In the genomic region with DNA sequence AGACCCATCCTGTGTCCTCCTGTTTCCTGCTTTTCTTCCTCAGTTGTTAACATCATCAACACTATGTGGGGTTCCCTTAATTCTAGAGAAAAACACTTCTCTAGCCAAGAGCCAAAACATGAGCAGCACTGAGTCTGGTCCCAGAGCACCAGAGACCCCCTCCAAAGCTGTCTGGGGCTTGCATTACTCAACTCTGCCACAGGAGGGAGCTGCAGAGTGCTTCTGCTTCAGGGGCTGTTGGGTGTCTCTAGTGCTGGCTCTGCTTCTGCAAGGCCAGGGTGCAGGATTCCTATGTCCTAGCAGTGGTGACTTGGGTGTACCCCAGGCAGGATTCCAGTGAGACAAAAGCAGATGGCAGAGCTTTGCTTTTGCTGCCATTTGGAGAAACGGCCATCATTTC, we compare ENCODE assay signal across 8 mouse cellular contexts.
A peak's percentile ranks its signal among the peaks of the same experiment; 100 is the strongest.
DNase-seq lines count a peak whose midpoint lies in the region; ATAC-seq and TF ChIP-seq lines count a peak whose summit lies in the region.
"Had no signal": no experiment of that assay in that cellular context is flagged by ENCODE, and none has a peak within 500 bp of the region (broad histone marks: within the 10 kb centered on the region; RNA-seq: fewer than 3 reads in every experiment).

No protein-coding gene starts in this region.

- H3K27me3 ChIP-seq in hindbrain, postnatal 0 days (ENCODE audit: insufficient read depth, low read length): no peaks in the 10 kb centered on the region
- H3K27me3 ChIP-seq in hindbrain, embryonic 13.5 days: 0 out of 2 replicates have a peak, but pooled peaks cover 30% of the 10 kb centered on the region
- no peaks in the 10 kb centered on the region for H3K27me3 ChIP-seq in CH12.LX (replicated peaks)

- no peaks in the 10 kb centered on the region for H3K4me1 ChIP-seq in hindbrain, postnatal 0 days (ENCODE audit: insufficient read depth, low read length)
- H3K4me1 ChIP-seq in hindbrain, embryonic 13.5 days (replicated peaks): peaks cover 6% of the 10 kb centered on the region; the same call in 1 of the 2 replicates
- H3K4me1 ChIP-seq in CH12.LX (ENCODE audit: control insufficient read depth in 1 of 2, insufficient read depth in 2 of 2): peaks cover 3 to 22% of the 10 kb centered on the region in 2 experiments; a peak in 3 of 4 replicates
- H3K4me1 ChIP-seq: embryonic facial prominence, embryonic 13.5 days had no signal

- no peak overlapping the region for H3K4me3 ChIP-seq in hindbrain, postnatal 0 days (ENCODE audit: low read length)
- H3K4me3 ChIP-seq in hindbrain, embryonic 13.5 days: no peak overlapping the region
- no peak overlapping the region for H3K4me3 ChIP-seq in CH12.LX (replicated peaks in 1 of 3; ENCODE audit: low read depth in 2 of 3, low read length in 2 of 3, poor library complexity in 1 of 3)
- H3K4me3 ChIP-seq: embryonic facial prominence, embryonic 13.5 days had no signal

- DNase-seq in hindbrain, postnatal 0 days (ENCODE audit: low spot score): no peak
- DNase-seq in CH12.LX (ENCODE audit: extremely low read depth): peak; percentile 62
- DNase-seq in NIH3T3 (ENCODE audit: low read depth): peak; percentile 44
- DNase-seq in frontal cortex, postnatal 36 days (ENCODE audit: low spot score in 2 of 2): peak; percentile 22 to 24
- DNase-seq in retina, embryonic 14.5 days (ENCODE audit: low spot score): peak; percentile 65
- DNase-seq in urinary bladder, postnatal 36 days (ENCODE audit: low spot score in 2 of 2): no peak

- 63% methylated on average over 1 of the region's 1 CpGs for WGBS in hindbrain, postnatal 0 days
- WGBS in hindbrain, embryonic 13.5 days: 90% methylated on average over 1 of the region's 1 CpGs

- H3K9me3 ChIP-seq in hindbrain, postnatal 0 days (ENCODE audit: low read length): no peaks in the 10 kb centered on the region
- H3K9me3 ChIP-seq in hindbrain, embryonic 13.5 days: no peaks in the 10 kb centered on the region
- H3K9me3 ChIP-seq in CH12.LX (replicated peaks; ENCODE audit: low read length): no peaks in the 10 kb centered on the region
- H3K9me3 ChIP-seq: embryonic facial prominence, embryonic 13.5 days had no signal

- in situ Hi-C loops in CH12.LX (cut with MboI; ENCODE audit: low pct_ligation_motif_present, low pct_unique_long_range_greater_than_20kb, low sequenced_read_pairs): no loop called here

- dilution Hi-C loops in CH12.LX (cut with MboI; ENCODE audit: extremely low pct_ligation_motif_present, extremely low pct_unique_long_range_greater_than_20kb, low sequenced_read_pairs): no loop called here

- peak; percentile 70 for TF ChIP-seq RAD21 in CH12.LX (IDR thresholded peaks at IDR 0.05; ENCODE audit: low read depth, low read length)

- TF ChIP-seq CTCF in hindbrain, postnatal 0 days (IDR thresholded peaks at IDR 0.05; ENCODE audit: low read depth): peak; percentile 77
- peak; percentile 88 to 94 for TF ChIP-seq CTCF in CH12.LX (conservative IDR thresholded peaks at IDR 0.05 in 1 of 2, IDR thresholded peaks at IDR 0.05 in 1 of 2; ENCODE audit: low read depth in 2 of 2, low read length in 2 of 2)

- no peak for ATAC-seq in hindbrain, postnatal 0 days
- ATAC-seq in hindbrain, embryonic 13.5 days (ENCODE audit: low FRiP score): no peak

- H3K79me2 ChIP-seq in CH12.LX (replicated peaks; ENCODE audit: control insufficient read depth, extremely low read depth, insufficient read depth, poor library complexity, severe bottlenecking): no peaks in the 10 kb centered on the region

- H3K27ac ChIP-seq in hindbrain, postnatal 0 days: no peak overlapping the region
- no peak overlapping the region for H3K27ac ChIP-seq in hindbrain, embryonic 13.5 days
- H3K27ac ChIP-seq in CH12.LX (ENCODE audit: insufficient read depth, low read depth): no peak overlapping the region
- H3K27ac ChIP-seq: embryonic facial prominence, embryonic 13.5 days had no signal

- H3K4me2 ChIP-seq in hindbrain, postnatal 0 days (ENCODE audit: low read depth, low read length): no peak overlapping the region
- H3K4me2 ChIP-seq in hindbrain, embryonic 13.5 days: no peak overlapping the region
- H3K4me2 ChIP-seq in CH12.LX (ENCODE audit: insufficient read depth, low read depth, poor library complexity, severe bottlenecking): no peak overlapping the region
- H3K4me2 ChIP-seq: embryonic facial prominence, embryonic 13.5 days had no signal

- no peaks in the 10 kb centered on the region for H3K36me3 ChIP-seq in hindbrain, postnatal 0 days (ENCODE audit: insufficient read depth, low read length)
- H3K36me3 ChIP-seq in hindbrain, embryonic 13.5 days: no peaks in the 10 kb centered on the region
- no peaks in the 10 kb centered on the region for H3K36me3 ChIP-seq in CH12.LX (replicated peaks in 1 of 2; ENCODE audit: control insufficient read depth in 1 of 2, insufficient read depth in 1 of 2, low read length in 1 of 2)
- H3K36me3 ChIP-seq: embryonic facial prominence, embryonic 13.5 days had no signal

- no peak for TF ChIP-seq EP300 in CH12.LX (IDR thresholded peaks at IDR 0.05; ENCODE audit: low read length)

- H3K9ac ChIP-seq in hindbrain, postnatal 0 days (replicated peaks; ENCODE audit: low read length): no peak overlapping the region
- no peak overlapping the region for H3K9ac ChIP-seq in hindbrain, embryonic 13.5 days
- no peak overlapping the region for H3K9ac ChIP-seq in CH12.LX (ENCODE audit: insufficient read depth, low read depth)
- H3K9ac ChIP-seq: embryonic facial prominence, embryonic 13.5 days had no signal

- no peak for TF ChIP-seq POLR2A in CH12.LX (IDR thresholded peaks at IDR 0.05; ENCODE audit: low read depth, low read length)

TF ChIP-seq in CH12.LX, 34 proteins besides CTCF, POLR2A, EP300 and RAD21:
- TF ChIP-seq TBP (conservative IDR thresholded peaks at IDR 0.05; ENCODE audit: low read depth, low read length): no peak
- 0 out of 2 replicates have a peak, but pooled peaks have one; percentile 5 for TF ChIP-seq ZC3H11A (IDR thresholded peaks at IDR 0.05; ENCODE audit: low read depth, low read length)
- TF ChIP-seq SMC3 (IDR thresholded peaks at IDR 0.05; ENCODE audit: low read depth, low read length): peak; percentile 88
TF ChIP-seq in CH12.LX: peak in this region for 2.

Comparison
In these comparisons a context has a peak if more than half of its experiments do, and no peak if none do; other contexts are left out.
1. DNase-seq: peak in CH12.LX (single experiment), NIH3T3 (single experiment), frontal cortex, postnatal 36 days (2 of 2) and retina, embryonic 14.5 days (single experiment); none in hindbrain, postnatal 0 days (single experiment) and urinary bladder, postnatal 36 days (0 of 2).